Mouse (Mus musculus): Measurements from ENCODE around the gene Olfr812. TPM values are rescaled to one million over a fixed set of nuclear protein-coding genes. Genes with fewer than 3 reads are reported as not detected.

Olfr812 gene
- polyA plus RNA-seq, 1 experiment from 2014 or later = not detected

Other genes with a start within 250 kb of the Olfr812 start
- not detected in 2 replicates for gene Olfr796, start 233.5 kb downstream of the Olfr812 start, polyA plus RNA-seq (2014; fragmentation: Nextera tagmentation; extraction: Ambion mirVana)
- not detected in 2 replicates for gene Olfr798, start 218.2 kb downstream of the Olfr812 start, polyA plus RNA-seq (2014; fragmentation: Nextera tagmentation; extraction: Ambion mirVana)
- not detected in 2 replicates for gene Olfr799, start 208.6 kb downstream of the Olfr812 start, polyA plus RNA-seq (2014; fragmentation: Nextera tagmentation; extraction: Ambion mirVana)
- not detected in 2 replicates for gene Olfr800, start 188.4 kb downstream of the Olfr812 start, polyA plus RNA-seq (2014; fragmentation: Nextera tagmentation; extraction: Ambion mirVana)
- not detected in 2 replicates for gene Olfr801, start 172.2 kb downstream of the Olfr812 start, polyA plus RNA-seq (2014; fragmentation: Nextera tagmentation; extraction: Ambion mirVana)
- not detected in 2 replicates for gene Olfr802, start 157.9 kb downstream of the Olfr812 start, polyA plus RNA-seq (2014; fragmentation: Nextera tagmentation; extraction: Ambion mirVana)
- not detected in 2 replicates for gene Olfr803, start 151.8 kb downstream of the Olfr812 start, polyA plus RNA-seq (2014; fragmentation: Nextera tagmentation; extraction: Ambion mirVana)
- not detected in 2 replicates for gene Olfr804, start 142.9 kb downstream of the Olfr812 start, polyA plus RNA-seq (2014; fragmentation: Nextera tagmentation; extraction: Ambion mirVana)
- gene Olfr805, start 116.7 kb downstream of the Olfr812 start, polyA plus RNA-seq (2014; fragmentation: Nextera tagmentation; extraction: Ambion mirVana) = not detected in 2 replicates
- gene Olfr806, start 104.2 kb downstream of the Olfr812 start, polyA plus RNA-seq (2014; fragmentation: Nextera tagmentation; extraction: Ambion mirVana) = not detected in 2 replicates
- gene Olfr807, start 88.3 kb downstream of the Olfr812 start, polyA plus RNA-seq (2014; fragmentation: Nextera tagmentation; extraction: Ambion mirVana) = not detected in 2 replicates
- not detected in 2 replicates for gene Olfr808, start 80.6 kb downstream of the Olfr812 start, polyA plus RNA-seq (2014; fragmentation: Nextera tagmentation; extraction: Ambion mirVana)
- not detected in 2 replicates for gene Olfr809, start 71.5 kb downstream of the Olfr812 start, polyA plus RNA-seq (2014; fragmentation: Nextera tagmentation; extraction: Ambion mirVana)
- not detected in 2 replicates for gene Olfr810, start 51.2 kb downstream of the Olfr812 start, polyA plus RNA-seq (2014; fragmentation: Nextera tagmentation; extraction: Ambion mirVana)
- not detected in 2 replicates for gene Olfr811, start 41.7 kb downstream of the Olfr812 start, polyA plus RNA-seq (2014; fragmentation: Nextera tagmentation; extraction: Ambion mirVana)
- gene Olfr813, start 9.3 kb upstream of the Olfr812 start, polyA plus RNA-seq (2014; fragmentation: Nextera tagmentation; extraction: Ambion mirVana) = not detected in 2 replicates
- not detected in 2 replicates for gene Olfr814, start 33.8 kb upstream of the Olfr812 start, polyA plus RNA-seq (2014; fragmentation: Nextera tagmentation; extraction: Ambion mirVana)
- gene Olfr815, start 59.8 kb upstream of the Olfr812 start, polyA plus RNA-seq (2014; fragmentation: Nextera tagmentation; extraction: Ambion mirVana) = not detected in 2 replicates
- gene Olfr816, start 69.5 kb upstream of the Olfr812 start, polyA plus RNA-seq (2014; fragmentation: Nextera tagmentation; extraction: Ambion mirVana) = not detected in 2 replicates
- gene Olfr818, start 103.0 kb upstream of the Olfr812 start, polyA plus RNA-seq (2014; fragmentation: Nextera tagmentation; extraction: Ambion mirVana) = not detected in 2 replicates
- gene Olfr819, start 121.2 kb upstream of the Olfr812 start, polyA plus RNA-seq (2014; fragmentation: Nextera tagmentation; extraction: Ambion mirVana) = not detected in 2 replicates
- not detected in 2 replicates for gene Olfr247, start 130.0 kb upstream of the Olfr812 start, polyA plus RNA-seq (2014; fragmentation: Nextera tagmentation; extraction: Ambion mirVana)
- not detected in 2 replicates for gene Gm10310, start 139.0 kb upstream of the Olfr812 start, polyA plus RNA-seq (2014; fragmentation: Nextera tagmentation; extraction: Ambion mirVana)
- gene Olfr820, start 166.5 kb upstream of the Olfr812 start, polyA plus RNA-seq (2014; fragmentation: Nextera tagmentation; extraction: Ambion mirVana) = not detected in 2 replicates
- not detected in 2 replicates for gene Olfr821, start 184.3 kb upstream of the Olfr812 start, polyA plus RNA-seq (2014; fragmentation: Nextera tagmentation; extraction: Ambion mirVana)
- not detected in 2 replicates for gene Olfr822, start 225.1 kb upstream of the Olfr812 start, polyA plus RNA-seq (2014; fragmentation: Nextera tagmentation; extraction: Ambion mirVana)